Mouse (Mus musculus): ENCODE data around the gene Tmem178b.

Gene Tmem178b

GRCm38 (mm10) chr6:40013407-40013806, 140.3 kb downstream of the Tmem178b start:
- DNase-seq (ENCODE audit: extremely low read depth, insufficient read length, low spot score) = no peak

- no peak for DNase-seq (ENCODE audit: extremely low read depth, insufficient read length, low spot score)
These were observed 142.1 kb downstream of the Tmem178b start for GRCm38 (mm10) chr6:40015185-40015584.

GRCm38 (mm10) chr6:40015711-40016460, 142.8 kb downstream of the Tmem178b start:
- DNase-seq (ENCODE audit: extremely low read depth, insufficient read length, low spot score) = no peak

GRCm38 (mm10) chr6:40019396-40019795, 146.3 kb downstream of the Tmem178b start:
- DNase-seq (ENCODE audit: extremely low read depth, insufficient read length, low spot score) = no peak

- DNase-seq (ENCODE audit: extremely low read depth, insufficient read length, low spot score) = no peak
These were observed 150.7 kb downstream of the Tmem178b start for GRCm38 (mm10) chr6:40023592-40024335.

- DNase-seq (ENCODE audit: extremely low read depth, insufficient read length, low spot score) = no peak
These were observed 151.4 kb downstream of the Tmem178b start for GRCm38 (mm10) chr6:40024336-40024934.

GRCm38 (mm10) chr6:40032901-40033300, 159.8 kb downstream of the Tmem178b start:
- DNase-seq (ENCODE audit: extremely low read depth, insufficient read length, low spot score) = no peak

DNA sequence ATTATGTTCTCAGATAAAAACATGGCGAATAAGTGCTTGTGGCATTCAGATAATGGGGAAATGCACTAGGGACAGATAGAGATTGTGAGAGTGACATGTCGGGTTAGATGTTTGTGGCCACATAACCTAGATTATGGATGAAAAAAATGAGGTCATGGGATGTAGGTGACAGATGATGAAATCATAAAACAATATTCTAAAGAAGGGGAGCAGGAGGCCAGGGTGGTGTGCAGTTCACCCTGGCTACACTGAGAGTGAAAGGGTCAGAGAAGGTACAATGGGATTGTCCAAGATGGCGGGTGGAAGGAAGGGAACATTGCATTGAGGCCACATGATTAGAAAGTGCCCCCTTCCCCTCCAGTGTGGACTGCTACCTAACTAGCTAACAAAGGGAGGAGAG, 160.9 kb downstream of the Tmem178b start:
- no peak for DNase-seq (ENCODE audit: extremely low read depth, insufficient read length, low spot score)

GRCm38 (mm10) chr6:40048969-40049908, 176.2 kb downstream of the Tmem178b start:
- no peak for DNase-seq (ENCODE audit: extremely low read depth, insufficient read length, low spot score)

DNA sequence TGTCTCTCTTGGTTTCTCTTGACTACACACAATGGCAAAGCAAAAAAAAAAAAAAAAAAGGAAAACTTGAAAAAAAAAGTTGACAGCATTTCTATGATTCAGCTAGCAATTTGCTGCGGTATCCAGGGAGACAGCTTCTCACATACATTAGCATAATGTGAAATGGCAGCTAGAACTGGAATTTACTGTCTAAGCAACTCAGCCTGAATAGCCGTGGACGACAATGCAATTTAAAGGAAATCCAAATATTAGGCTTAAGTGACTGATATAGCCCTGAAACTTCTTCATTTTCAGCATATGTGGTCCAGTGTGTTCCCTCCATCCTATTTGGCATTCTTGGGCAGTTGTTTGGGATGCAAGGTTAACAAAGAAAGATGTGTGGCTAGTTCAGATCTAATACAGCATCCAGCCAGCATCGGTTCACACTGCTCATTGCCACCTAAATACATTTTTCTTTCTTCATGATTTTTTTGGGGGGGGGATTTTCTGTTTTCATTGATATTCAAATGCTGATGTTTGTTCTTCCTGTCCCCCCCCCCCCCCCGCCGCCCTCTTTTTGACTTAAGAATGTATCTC, 176.9 kb downstream of the Tmem178b start:
- no peak for DNase-seq (ENCODE audit: extremely low read depth, insufficient read length, low spot score)

DNA sequence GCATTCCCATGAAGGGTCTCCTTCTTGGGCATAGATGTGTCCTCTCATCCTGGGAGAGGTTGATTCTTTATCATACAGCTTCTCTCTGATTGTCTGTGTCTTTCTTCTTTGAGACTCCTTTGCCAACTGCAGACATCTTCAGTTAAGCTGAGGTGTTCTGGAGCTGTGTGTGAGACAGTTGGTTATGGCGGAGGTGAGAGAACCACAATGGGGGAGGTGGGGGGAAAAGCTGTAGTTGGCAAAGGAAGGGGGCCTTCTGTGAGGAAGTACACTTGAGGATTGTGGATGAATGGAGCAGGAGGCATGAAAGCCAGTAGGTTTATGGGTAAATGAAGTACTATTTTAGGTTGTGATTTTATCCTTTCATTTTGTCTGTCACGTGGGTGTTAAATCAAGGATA, 178.6 kb downstream of the Tmem178b start:
- no peak for DNase-seq (ENCODE audit: extremely low read depth, insufficient read length, low spot score)

DNA sequence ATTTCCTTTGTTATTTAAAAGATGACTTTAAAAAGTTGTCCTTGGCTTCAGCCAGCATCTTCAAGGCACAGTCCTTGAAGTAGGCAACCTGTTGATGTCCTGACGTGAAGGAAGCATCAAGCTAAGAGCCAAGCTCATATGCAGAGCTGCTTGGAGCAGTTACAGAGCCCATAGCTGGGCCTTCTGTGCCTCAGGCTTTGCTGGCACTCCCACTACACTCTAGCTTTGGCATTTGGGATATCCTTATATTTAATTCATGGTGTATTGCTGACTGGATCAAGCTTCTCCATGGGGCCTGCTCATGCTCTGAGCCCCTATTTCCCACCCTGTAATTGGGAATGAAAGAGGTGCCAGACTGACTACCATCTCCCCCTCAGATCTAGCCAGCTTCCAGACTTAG, 179.5 kb downstream of the Tmem178b start:
- DNase-seq (ENCODE audit: extremely low read depth, insufficient read length, low spot score) = no peak

DNA sequence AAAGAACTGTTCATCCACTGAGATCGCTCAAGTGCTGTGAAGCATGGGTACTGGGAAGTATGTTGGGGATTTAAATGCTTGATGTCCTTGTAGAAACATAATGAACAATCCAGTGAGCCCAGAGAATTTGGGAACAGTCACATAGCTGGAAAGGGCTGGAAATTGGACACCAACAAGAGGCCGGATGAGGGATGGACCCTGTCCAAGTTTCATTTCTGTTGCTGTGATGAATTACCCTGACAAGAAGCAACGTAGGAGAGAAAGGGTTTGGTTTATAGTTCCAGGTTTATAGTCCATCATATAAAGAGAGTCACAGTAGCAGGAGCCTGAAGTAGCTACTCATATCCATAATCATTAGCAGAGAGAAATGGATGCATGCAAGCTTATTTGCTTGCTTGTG, 186.4 kb downstream of the Tmem178b start:
- no peak for DNase-seq (ENCODE audit: extremely low read depth, insufficient read length, low spot score)

DNA sequence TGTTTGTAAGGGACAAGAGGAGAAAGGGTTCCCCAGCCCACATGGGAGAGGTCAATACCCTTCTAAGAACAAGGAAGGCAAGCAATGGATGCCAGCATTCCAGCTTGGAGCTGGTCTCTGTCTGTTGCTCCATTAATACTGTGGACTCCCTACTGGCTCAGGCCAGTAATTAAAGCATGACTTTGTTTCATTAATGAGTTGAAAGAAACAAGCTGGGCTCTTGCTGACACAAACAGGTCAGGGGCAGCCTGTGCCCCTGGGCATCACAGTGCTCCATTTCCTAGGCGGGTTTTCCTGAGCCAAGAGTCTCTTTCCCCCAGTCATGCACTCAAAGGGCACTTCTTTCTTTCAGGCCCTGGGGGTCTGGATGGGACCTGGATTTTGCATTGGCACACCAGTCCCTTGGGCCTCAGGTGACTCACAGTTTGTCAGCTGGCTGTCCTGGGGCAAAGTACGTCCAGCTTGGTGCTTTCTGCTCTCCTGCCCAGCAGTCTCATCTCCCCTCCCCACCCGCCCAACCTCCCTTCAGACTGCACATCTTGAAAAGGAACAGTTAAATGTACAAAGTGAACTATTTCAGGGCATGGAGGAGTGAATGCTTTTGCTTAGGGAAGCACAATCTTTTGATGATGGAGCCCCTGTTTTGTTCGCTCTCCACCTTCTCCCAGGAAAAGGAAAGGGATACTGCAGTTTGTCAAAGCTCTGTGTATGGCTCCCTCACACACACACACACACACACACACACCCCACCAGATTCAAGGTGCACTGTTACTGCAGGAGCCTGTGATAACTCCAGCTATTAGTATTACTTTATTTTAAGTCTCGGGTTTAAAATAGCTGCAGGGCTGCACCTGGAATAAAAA, 188.5 kb downstream of the Tmem178b start:
- DNase-seq (ENCODE audit: extremely low read depth, insufficient read length, low spot score) = no peak

DNA sequence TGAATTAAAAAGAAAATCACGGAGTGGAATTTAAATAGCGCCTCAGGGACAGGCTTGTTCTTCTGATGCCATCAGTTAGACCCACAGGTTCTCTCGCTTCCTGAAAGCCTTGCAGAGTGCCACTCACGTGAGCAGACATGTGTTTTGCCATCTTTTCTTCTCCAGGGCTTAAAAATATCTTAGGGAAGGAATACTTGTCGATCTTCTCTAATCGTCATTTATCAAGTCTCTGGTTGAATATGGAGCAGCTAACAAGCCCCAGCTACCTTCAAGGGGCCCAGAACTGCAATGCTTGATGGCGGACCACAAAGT, 189.1 kb downstream of the Tmem178b start:
- no peak for DNase-seq (ENCODE audit: extremely low read depth, insufficient read length, low spot score)

GRCm38 (mm10) chr6:40063438-40063837, 190.4 kb downstream of the Tmem178b start:
- no peak for DNase-seq (ENCODE audit: extremely low read depth, insufficient read length, low spot score)

DNA sequence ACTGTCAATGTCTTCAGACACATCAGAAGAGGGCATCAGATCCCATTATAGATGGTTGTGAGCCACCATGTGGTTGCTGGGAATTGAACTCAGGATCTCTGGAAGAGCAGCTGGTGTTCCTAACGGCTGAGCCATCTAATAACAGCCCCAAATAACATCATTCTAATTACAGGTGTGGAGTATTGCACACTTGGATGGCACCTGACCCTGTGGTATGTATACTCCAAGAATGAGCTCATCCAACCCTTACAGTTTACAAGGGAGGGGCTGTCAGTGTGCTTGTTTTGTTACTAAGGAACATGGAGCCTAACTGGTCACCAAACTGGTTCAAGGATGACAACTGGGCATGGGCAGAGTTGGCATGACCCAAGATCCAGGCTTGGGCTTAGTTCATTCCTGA, 190.8 kb downstream of the Tmem178b start:
- DNase-seq (ENCODE audit: extremely low read depth, insufficient read length, low spot score) = no peak

DNA sequence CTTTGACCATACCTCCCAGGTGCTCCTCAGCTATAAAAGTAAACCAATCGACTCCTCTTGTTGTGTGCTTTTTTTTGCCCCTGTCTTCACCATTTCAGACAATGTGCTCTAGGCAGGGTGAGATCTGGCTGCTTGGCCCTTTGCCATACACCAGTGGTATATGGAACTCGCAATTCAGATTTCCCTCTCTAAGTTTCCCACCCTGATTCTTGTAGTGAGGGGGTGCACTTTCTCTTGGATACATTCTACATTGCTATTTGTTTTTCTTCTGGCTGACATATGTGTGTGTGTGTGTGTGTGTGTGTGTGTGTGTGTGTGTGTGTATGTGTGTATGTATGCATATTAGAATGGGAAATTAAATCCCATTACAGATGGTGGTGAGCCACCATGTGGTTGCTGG, 191.3 kb downstream of the Tmem178b start:
- no peak for DNase-seq (ENCODE audit: extremely low read depth, insufficient read length, low spot score)

DNA sequence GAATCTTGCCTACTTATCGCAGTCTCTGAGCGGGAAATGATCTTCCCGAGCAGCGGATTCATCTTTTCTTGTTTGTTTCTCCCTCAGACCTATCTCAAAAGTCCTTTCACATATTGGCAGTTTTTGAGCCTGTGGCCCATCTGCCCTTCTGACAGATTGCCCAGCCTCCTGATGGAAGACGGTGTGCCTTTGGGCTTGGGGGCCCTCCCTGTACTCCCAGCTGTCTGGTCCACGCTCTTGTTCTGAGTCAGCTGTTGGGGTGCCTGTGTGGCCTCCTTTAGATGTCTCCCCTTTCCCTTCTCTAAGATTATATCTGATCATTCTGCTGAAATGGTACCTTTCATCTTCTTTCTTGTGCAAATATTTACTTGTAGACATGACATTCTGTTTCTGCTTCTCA, 195.4 kb downstream of the Tmem178b start:
- DNase-seq (ENCODE audit: extremely low read depth, insufficient read length, low spot score) = no peak

DNA sequence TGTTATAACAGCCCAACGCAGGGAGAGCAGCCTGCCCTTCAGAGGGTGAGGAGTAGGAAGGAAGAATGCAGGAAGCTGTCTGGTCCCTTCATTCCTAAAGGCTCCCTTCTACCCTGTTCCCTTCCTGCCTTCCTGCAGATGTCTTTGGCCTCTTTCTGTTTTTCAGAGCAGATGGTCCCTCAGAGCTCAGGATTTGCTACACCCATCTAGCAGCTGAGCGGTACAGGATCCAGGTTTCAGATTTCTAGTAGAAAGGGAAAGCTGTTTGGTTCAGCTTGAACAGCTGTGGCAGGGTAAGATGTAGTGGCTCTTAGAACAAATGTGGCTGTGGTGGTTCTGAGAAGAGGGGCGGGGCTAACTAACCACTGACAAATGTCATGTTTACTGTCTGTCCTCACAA, 197.9 kb downstream of the Tmem178b start:
- DNase-seq (ENCODE audit: extremely low read depth, insufficient read length, low spot score) = no peak

Data from 3134 (cell line).